Mouse (Mus musculus) hematopoietic multipotent progenitor cell, adult 10-12 weeks (in vitro differentiated cells): ENCODE data around the gene Cyb5b. TPM values are rescaled to one million over a fixed set of nuclear protein-coding genes. Genes with fewer than 3 reads are reported as not detected.

Experiments used
- polyA plus RNA-seq: library from polyadenylated mRNA; stranded (reverse); fragments of >175 nt; gene quantifications from 2 replicates; pipeline ENCODE4 v1.2.3, GENCODE M21; 2012; ENCODE audit warnings: low replicate concordance

The Cyb5b gene
- polyA plus RNA-seq, result 8.8 and 13.7 TPM in 2 replicates

GRCm38 (mm10) chr8:107150404-107151157, at the start of gene Cyb5b:
TSS of gene Cyb5b (plus strand) at chr8:107150640.

Other genes with a start within 250 kb of the Cyb5b start
- 6.2 and 21.4 TPM in 2 replicates for gene Sntb2, start 214.9 kb upstream of the Cyb5b start, polyA plus RNA-seq
- 16.6 and 22.4 TPM in 2 replicates for gene Vps4a, start 119.4 kb upstream of the Cyb5b start, polyA plus RNA-seq
- 3.1 and 6.9 TPM in 2 replicates for gene Pdf, start 102.0 kb upstream of the Cyb5b start, polyA plus RNA-seq
- 19.8 and 34.4 TPM in 2 replicates for gene Cog8, start 94.0 kb upstream of the Cyb5b start, polyA plus RNA-seq
- gene Nip7, start 93.8 kb upstream of the Cyb5b start, polyA plus RNA-seq, result 6.1 and 7.3 TPM in 2 replicates
- gene Tmed6, start 85.0 kb upstream of the Cyb5b start, polyA plus RNA-seq, result not detected in 2 replicates
- gene Terf2, start 54.1 kb upstream of the Cyb5b start, polyA plus RNA-seq, result 22.0 and 22.2 TPM in 2 replicates
- 7.1 and 22.6 TPM in 2 replicates for gene Nfat5, start 142.8 kb downstream of the Cyb5b start, polyA plus RNA-seq